Mouse (Mus musculus): Measurements from ENCODE around the gene Tsacc.
"Not testable (repeated sequence)": the region's sequence is repeated elsewhere in the genome, so short reads cannot be mapped to it uniquely, and the experiment has no call there.

The Tsacc gene

DNA sequence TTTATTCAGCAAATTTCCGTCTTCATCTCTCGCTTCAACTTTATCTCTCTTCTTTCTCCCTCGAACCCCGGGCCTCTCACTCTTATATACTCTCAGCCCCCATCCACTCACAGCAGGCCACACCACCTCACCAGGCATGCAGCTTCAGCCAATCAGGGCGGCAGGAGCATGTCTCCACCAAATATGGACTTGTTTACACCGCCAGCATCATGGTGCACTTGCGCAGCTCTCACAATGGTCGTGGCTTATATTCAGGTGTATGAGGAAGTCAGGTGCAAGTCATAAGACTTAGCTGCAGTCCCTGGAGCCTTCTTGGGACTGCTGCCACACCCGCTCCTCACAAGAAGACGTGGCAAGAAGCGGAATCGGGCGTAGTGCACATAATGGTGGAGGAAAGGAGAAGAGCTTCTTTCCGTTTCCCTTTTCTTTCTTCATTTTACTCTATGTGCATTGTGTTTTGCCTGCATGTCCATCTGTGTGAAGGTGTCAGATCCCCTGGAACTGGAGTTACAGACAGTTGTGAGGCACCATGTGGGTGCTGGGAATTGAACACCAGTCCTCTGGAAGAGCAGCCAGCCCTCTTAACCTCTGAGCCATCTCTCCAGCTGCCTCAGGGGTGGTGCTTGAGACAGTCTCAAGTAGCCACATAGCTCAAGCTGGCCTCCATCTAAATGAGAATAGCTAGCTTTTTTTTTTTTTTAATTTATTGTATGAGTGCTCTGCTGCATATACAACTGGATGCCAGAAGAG, 11.8 kb downstream of the Tsacc start:
- DNase-seq (ENCODE audit: low spot score), result not testable (repeated sequence)

- not testable (repeated sequence) for DNase-seq (ENCODE audit: low spot score)
These were observed 15.5 kb downstream of the Tsacc start for GRCm38 (mm10) chr3:88281141-88281916.

DNA sequence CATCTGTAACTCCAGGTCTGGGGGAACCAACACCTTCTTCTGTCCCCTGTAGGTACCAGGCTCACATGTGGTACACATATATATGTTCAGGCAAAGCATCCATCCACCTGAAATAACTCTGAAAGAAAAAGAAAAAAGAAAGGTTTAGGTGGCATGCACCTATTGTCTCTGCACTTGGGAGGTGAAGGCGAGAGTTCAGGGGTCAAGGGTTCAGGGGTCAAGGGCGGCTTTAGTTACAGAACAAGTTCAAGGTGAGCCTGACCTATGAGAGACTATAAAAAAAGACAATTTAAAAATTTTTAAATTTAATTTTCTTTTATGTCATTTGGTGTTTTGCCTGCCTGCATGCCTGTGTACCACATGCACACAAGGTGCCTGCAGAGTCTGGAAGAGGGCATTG, 16.8 kb downstream of the Tsacc start:
- DNase-seq (ENCODE audit: low spot score), result no peak

- no peak for DNase-seq (ENCODE audit: low spot score)
These were observed 20.2 kb downstream of the Tsacc start for GRCm38 (mm10) chr3:88276529-88277143.

GRCm38 (mm10) chr3:88276121-88276520, 20.7 kb downstream of the Tsacc start:
- DNase-seq (ENCODE audit: low spot score), result no peak

- DNase-seq (ENCODE audit: low spot score), result no peak
These were observed 22.8 kb downstream of the Tsacc start for GRCm38 (mm10) chr3:88274002-88274401.

DNA sequence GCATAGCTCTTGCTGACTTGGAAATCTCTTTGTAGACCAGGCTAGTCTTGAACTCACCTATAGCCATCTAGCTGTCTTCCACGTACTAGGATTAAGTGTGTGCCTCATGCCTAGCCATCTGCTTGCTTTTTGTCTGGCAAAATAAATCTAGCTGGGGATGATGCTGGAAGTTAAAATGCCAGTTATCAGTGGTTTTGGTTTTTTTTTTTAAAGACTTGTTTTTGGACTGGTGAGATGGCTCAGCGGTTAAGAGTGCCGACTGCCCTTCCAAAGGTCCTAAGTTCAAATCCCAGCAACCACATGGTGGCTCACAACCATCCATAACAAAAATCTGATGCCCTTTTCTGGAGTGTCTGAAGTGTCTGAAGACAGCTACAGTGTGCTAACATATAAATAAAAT, 24.9 kb downstream of the Tsacc start:
- DNase-seq (ENCODE audit: low spot score), result no peak

GRCm38 (mm10) chr3:88271298-88271697, 25.5 kb downstream of the Tsacc start:
- not testable (repeated sequence) for DNase-seq (ENCODE audit: low spot score)

GRCm38 (mm10) chr3:88268991-88269390, 27.8 kb downstream of the Tsacc start:
- DNase-seq (ENCODE audit: low spot score), result no peak

DNA sequence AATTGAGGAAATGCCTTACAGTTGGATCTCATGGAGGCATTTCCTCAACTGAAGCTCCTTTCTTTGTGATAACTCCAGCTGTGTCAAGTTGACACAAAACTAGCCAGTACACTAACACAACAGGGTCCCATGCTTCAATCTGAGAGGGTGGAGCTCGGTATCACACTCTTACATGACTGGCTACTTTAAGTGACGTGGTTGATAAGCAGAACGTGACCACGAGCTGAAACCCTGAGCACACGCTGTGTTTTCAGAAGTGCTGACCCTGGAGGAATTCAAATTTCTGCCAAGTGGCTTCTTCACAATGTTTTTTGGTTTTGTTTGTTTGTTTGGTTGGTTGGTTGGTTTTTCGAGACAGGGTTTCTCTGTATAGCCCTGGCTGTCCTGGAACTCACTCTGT, 28.8 kb downstream of the Tsacc start:
- DNase-seq (ENCODE audit: low spot score), result not testable (repeated sequence)

DNA sequence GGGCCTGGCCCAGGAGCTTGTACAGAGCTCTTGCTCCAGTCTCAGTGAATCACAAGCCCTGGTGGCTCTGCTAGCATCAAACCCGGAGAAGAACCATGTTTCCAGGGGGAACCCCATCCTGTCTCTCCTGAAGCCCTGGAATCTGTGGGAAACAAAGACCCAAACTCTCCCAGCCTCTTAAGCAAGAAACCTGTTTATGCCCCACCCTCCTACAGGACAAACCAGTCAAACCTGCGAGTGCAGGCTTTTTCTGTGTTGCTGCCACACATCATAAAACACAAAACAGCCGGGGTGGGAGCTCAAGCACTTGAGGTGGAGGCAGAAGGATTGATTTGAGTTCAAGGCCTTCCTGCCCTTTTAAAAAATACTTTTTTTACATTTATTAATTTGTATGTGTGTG, 34.5 kb downstream of the Tsacc start:
- no peak for DNase-seq (ENCODE audit: low spot score)

- no peak for DNase-seq (ENCODE audit: low spot score)
These were observed 40.4 kb downstream of the Tsacc start for GRCm38 (mm10) chr3:88256382-88256781.

DNA sequence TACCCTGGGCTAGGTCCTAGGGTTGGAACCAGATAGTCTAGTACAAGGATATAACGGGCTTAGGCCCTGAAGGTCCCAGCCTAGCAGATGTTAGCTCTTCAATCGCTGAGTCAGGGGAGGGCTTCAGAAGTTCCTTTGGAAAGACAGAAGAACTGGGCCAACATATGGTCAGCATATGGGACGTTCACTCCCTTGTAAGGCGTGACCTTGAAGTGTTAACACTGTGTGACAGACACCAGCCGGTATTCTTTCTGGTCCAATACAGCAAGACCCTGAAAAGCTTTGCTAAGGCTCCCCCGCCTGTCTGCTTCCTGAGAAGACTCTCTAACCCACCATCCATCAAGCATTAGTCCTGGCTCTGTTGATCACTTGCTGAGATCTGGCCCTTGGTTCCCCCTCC, 40.8 kb downstream of the Tsacc start:
- DNase-seq (ENCODE audit: low spot score), result no peak

DNA sequence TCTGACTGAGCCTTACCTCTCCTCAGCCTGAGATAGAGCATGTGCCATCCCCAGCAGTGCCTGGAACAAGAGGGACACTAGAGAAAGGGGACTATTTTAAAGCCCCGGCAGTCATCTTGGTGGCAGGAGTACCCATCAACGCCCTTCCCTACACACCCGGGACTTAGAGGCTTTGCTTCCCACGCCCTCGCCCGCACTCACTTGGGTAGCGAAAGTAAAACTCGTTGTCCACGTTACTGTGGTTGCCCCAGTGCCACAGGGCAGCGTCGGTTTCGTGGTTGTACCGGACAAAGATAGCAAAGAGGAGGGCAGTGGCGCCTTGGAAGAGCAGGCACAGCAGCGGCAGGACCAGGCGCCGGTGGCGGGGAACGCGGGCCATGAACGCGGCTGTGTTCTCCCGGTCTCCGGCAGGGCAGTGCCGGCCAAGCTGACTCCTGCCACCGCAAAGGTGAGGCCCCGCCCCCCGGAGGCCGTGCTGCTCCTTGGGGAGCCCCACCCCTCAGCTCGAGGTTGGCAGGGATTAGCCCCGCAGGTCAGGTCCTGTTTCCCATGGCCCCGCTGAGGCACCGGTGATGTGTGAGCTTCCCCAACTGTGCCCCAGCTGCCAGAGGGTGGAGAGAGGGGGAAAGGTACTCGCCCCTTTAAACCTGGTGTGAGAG, 42.4 kb downstream of the Tsacc start, which contains the start of gene Rhbg:
TSS of gene Rhbg (minus strand) at position 442 of the 659 bp plus-strand sequence.
- no peak for DNase-seq (ENCODE audit: low spot score)

DNA sequence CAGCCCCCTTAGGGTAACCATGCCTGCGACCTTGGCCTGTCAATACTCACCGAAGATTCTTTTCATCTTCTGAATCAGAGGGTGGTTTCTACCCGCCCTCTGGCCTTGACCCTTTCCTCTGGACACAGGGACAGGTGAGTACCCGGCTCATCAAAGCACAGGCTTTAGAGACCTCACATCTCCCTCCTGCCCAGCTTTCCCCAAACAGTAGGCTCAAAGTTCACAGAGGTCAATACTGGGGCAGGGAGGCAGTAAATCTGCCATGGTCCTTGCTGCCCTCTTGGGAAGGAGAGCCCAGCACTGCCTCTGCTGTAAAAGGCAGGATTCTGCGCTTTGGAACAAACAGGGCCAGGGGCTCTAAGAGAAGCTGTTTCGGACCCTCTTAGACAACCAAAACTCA, 44.1 kb downstream of the Tsacc start:
- DNase-seq (ENCODE audit: low spot score), result no peak

- no peak for DNase-seq (ENCODE audit: low spot score)
These were observed 48.4 kb downstream of the Tsacc start for GRCm38 (mm10) chr3:88248406-88248805.

DNA sequence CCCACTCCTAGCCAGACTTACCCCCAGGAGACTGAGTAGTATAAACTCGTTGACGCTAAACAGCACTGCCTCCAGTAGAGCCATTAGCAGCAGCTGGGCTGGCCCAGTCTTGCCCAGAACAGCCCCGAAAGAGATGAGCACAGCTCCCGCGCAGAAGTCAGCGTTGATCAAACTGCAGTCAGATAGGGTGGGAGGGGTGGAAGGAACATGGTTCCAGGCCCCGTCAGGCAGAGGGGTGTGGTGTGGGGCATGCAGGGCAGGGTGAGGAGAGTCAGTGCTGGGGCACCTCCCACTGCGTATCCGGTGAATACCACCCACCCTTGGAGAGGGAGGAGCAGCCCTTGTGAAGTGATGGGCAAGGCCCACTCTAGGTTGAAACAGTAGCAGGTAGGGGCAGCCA, 49.1 kb downstream of the Tsacc start:
- no peak for DNase-seq (ENCODE audit: low spot score)

DNA sequence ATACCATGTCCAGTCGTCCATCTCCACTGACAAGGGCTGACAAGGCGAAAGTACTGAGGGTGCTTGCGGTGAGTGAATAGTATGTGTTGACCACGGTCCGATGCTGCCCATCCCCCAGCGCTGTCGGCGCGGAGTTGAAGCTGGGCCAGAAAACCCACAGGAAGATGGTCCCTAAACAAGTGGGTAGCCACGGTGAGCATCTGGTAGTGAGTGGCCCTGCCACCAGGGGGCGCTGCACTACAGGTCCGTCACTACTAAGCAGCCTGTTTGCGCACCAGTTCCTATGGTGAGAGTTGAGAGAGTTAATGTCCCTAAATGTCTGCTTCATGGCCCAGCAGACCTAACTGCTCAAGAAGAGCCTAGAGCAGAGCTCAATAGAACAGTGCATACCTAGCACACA, 51.0 kb downstream of the Tsacc start:
- DNase-seq (ENCODE audit: low spot score), result peak; percentile 37

- DNase-seq (ENCODE audit: low spot score), result no peak
These were observed 52.7 kb downstream of the Tsacc start for GRCm38 (mm10) chr3:88244071-88244470.

- peak; percentile 30 for DNase-seq (ENCODE audit: low spot score)
These were observed 54.3 kb downstream of the Tsacc start for GRCm38 (mm10) chr3:88242531-88242930.

DNA sequence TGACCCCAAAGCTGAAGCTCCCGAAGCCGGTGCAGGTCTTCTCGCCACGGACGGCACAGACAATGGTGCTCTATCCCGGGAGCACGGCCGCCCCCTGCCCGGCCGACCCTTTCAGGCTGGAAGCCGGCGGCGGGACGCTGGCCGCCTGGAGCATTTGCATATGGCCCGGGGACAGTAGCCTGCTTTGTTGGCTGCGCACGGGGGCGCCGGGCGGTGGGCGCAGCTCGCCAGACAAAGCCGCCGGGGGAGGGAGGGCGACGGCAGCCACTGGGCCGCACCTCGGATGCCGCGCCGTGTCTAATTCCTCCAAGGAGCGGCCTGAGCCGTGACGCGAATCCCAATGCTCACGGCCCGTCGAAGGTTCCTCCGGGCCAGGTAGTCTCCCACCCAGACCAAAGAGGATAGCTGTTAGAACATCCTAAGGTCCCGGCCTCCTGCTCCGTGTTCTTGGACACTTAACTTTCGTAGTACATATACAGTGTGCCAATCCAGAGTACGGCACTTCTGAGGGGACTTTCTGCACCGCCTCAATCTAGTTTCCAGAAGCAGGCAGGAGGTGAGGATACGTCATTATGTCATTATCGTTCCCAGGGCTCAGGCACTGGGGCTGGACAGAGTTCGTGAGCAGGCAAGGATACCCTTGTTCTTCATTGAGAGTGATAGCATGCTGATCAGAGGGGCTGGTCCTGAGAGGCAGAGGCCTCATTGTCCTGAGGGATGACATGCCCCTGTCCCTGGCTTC, 55.6 kb downstream of the Tsacc start:
- DNase-seq (ENCODE audit: low spot score), result no peak

DNA sequence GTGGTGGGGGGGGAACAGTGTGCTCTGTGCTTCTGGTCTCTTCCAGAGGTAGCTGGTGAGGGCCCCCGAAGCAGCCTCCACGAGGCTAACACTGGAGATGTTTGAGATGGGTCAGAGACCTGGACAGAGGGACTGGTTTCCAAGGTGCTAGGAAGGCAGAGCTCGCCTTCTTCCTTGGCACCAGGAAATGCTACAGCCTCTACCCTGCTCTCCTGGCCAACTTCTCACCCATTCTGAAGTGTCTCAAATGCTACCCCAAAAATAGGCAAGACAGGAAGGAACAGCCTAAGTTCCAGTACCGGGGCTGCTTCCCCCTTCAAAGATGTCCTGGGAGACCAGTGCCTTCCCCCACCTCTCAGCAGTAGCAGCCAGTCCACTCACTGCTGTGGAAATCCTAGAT, 57.4 kb downstream of the Tsacc start:
- DNase-seq (ENCODE audit: low spot score), result no peak

Measured in urinary bladder, postnatal 10 days (tissue).